Mouse (Mus musculus): ENCODE data around the gene Dlx1. TPM values are rescaled to one million over a fixed set of nuclear protein-coding genes. Genes with fewer than 3 reads are reported as not detected.
A peak's percentile ranks its signal among the peaks of the same experiment; 100 is the strongest.

The Dlx1 gene
- polyA plus RNA-seq, 1 experiment from 2014 or later: 13.6 TPM

DNA sequence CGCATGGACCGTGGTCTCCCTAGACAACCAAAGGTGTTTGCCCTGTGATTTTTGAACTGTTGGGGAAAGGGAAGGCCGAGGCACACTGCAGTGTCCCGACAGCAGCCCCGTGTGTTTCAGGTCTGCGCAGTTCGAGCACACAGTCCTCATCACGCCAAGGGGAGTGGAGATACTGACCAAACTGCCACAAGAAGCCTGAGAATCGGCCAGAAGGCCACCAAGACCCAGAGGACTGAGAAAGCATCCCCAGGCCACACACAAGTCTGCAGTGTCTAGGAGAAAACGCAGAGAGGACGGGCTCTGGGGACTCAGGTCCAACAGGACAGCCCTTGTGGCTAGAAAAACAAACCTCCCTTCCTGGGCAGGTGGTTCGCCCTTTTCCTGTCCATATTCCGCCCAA, 3.1 kb upstream of the Dlx1 start:
- peak; percentile 91 for DNase-seq (ENCODE audit: low spot score, missing footprints)
- H3K27ac ChIP-seq (ENCODE audit: low read depth, low read length): no peak overlapping the region
- no peak overlapping the region for H3K4me3 ChIP-seq (ENCODE audit: low read depth, low read length)
- no peak overlapping the region for H3K9ac ChIP-seq (ENCODE audit: low read length)
- no peak overlapping the region for H3K4me2 ChIP-seq
- H3K4me1 ChIP-seq (ENCODE audit: control insufficient read depth, insufficient read depth, low read length): peaks cover 8% of the 10 kb centered on the region
- 19% methylated on average over 13 of the region's 13 CpGs for WGBS
- no peak for ATAC-seq (ENCODE audit: low FRiP score)
- H3K36me3 ChIP-seq (ENCODE audit: control insufficient read depth, insufficient read depth, low read length): no peaks in the 10 kb centered on the region
- H3K9me3 ChIP-seq (ENCODE audit: control insufficient read depth, low read length): no peaks in the 10 kb centered on the region
- H3K27me3 ChIP-seq (ENCODE audit: control insufficient read depth, insufficient read depth, low read length): peaks cover 91% of the 10 kb centered on the region

DNA sequence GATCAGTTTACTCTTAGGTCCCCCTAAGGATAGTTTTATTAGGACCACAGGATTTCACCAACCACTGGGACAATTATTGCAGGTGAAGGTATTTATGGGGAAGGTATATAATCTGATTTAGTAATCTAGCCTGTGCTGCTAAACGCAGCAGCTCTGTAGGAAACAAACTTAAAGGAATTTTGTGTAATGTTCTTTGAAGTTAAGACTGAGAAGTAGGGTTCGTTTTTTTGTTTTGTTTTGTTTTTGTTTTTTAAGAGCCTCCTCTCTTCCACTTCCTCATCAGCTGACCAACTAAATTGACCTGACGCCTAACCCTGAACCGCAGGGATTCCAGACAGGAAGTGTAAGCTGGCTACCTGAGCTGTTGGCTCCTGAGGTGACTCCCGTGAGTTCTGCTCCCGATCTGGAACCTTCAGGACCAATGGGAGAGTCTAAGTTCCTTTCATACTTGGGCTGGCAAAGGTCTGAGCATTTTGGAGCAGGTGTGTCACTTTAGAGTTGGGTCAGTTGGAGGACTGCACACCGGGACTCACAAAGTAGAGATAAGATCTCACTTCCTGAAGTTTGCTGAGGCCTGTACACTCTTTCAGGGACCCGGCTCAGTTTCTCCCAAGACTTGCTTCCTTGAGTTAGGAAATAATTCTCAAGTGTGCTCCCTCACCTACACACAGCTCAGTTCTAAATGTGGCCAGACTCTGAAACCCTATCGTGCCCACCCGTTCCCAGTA, 1.2 kb upstream of the Dlx1 start:
- Histone ChIP-seq H3K36me3 (ENCODE audit: control insufficient read depth, insufficient read depth, low read length) (no peaks in the 10 kb centered on the region), H3K27me3 (ENCODE audit: control insufficient read depth, insufficient read depth, low read length) (peaks cover 95% of the 10 kb centered on the region), H3K9ac (ENCODE audit: low read length) (no peak overlapping the region), H3K9me3 (ENCODE audit: control insufficient read depth, low read length) (no peaks in the 10 kb centered on the region), H3K4me2 (no peak overlapping the region), H3K4me3 (ENCODE audit: low read depth, low read length) (no peak overlapping the region), H3K4me1 (ENCODE audit: control insufficient read depth, insufficient read depth, low read length) (peaks cover 8% of the 10 kb centered on the region), H3K27ac (ENCODE audit: low read depth, low read length) (no peak overlapping the region)
- DNase-seq (ENCODE audit: low spot score, missing footprints) (peak; percentile 91), ATAC-seq (ENCODE audit: low FRiP score) (no peak)
- whole genome bisulfite sequencing: 4% methylated on average over 10 of the region's 10 CpGs

DNA sequence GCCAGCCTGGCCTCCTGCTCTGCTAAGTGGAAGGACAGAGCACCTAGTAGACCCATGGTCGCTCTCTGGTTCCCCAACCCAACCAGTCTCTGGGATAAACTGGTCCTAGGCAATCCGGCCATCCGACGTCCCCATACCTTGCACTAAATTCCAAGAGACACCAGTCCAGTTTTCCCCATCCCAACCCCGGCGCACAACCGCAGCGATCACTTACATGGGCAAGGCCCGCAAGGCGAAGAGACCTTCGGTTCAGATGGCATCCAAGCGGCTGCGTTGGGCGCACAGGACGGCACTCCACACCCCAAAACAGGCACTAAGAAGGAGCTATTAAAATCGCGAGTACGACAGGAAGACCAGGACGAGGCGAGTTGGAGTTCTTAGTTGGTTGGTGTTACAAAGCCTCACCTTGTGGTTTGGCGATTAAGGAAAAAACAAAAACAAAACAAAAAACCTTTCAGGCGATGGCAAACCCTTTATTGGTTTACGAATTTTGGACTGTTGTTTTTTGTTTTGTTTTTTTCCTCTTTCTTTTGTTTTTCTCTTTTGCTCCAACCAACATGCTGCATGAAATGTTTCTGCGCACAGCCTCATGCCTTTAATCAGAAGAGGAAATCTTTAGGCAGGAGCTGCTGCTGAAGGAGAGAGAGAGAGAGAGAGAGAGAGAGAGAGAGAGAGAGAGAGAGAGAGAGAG, 445 bp upstream of the Dlx1 start:
- no peak overlapping the region for H3K4me2 ChIP-seq
- H3K9me3 ChIP-seq (ENCODE audit: control insufficient read depth, low read length): no peaks in the 10 kb centered on the region
- H3K4me1 ChIP-seq (ENCODE audit: control insufficient read depth, insufficient read depth, low read length): peaks cover 8% of the 10 kb centered on the region
- DNase-seq (ENCODE audit: low spot score, missing footprints) (peak; percentile 95), ATAC-seq (ENCODE audit: low FRiP score) (no peak)
- no peaks in the 10 kb centered on the region for H3K36me3 ChIP-seq (ENCODE audit: control insufficient read depth, insufficient read depth, low read length)
- no peak overlapping the region for H3K4me3 ChIP-seq (ENCODE audit: low read depth, low read length)
- no peak overlapping the region for H3K27ac ChIP-seq (ENCODE audit: low read depth, low read length)
- H3K9ac ChIP-seq (ENCODE audit: low read length): no peak overlapping the region
- peaks cover 98% of the 10 kb centered on the region for H3K27me3 ChIP-seq (ENCODE audit: control insufficient read depth, insufficient read depth, low read length)
- WGBS: 1% methylated on average over 24 of the region's 24 CpGs

DNA sequence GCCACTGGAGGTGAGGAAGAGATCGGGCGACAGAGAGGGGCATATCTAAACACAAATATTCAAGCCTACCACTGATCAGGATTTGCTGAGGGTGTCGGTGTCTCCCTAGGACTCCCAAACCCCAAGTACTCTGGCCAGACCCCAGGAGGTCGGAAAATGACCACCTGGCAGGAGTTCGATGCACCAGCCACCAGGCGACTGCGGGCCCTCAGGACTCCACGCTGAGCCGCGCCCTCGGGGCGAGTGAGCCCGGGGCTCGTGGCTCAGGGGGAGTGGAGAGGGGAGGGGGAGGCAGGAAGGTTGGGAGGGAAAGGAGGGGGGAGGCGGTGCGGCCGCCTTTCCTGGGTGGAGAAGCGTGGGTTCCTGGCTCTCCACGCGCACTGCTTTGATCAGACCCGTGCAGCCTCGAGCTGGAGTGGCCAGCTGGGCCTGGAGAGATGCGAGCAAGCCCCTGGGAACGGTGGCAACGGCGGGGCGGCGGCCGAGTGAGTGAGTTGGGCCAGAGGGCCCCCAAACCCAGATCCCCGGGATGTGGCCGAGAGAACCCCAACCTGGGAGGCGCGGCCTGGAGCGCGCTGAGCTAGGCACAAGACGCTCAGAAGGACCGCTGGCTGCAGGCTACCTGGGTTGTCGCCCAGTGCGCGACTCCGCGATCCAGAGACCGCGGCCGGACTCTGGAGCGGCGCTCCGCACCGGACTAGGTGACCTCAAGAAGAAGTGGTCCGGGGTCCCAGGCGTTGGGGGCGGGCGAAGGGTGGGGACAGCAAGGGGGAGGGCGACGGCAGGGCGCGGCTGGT, 999 bp downstream of the Dlx1 start:
- Histone ChIP-seq H3K27me3 (ENCODE audit: control insufficient read depth, insufficient read depth, low read length) (peaks cover 98% of the 10 kb centered on the region), H3K4me3 (ENCODE audit: low read depth, low read length) (peak overlapping the region; percentile 43), H3K4me1 (ENCODE audit: control insufficient read depth, insufficient read depth, low read length) (peaks cover 8% of the 10 kb centered on the region), H3K27ac (ENCODE audit: low read depth, low read length) (no peak overlapping the region; the same call in 1 of the 2 replicates), H3K9me3 (ENCODE audit: control insufficient read depth, low read length) (no peaks in the 10 kb centered on the region), H3K36me3 (ENCODE audit: control insufficient read depth, insufficient read depth, low read length) (no peaks in the 10 kb centered on the region), H3K9ac (ENCODE audit: low read length) (peak overlapping the region; percentile 36; the same call in 1 of the 2 replicates), H3K4me2 (peak overlapping the region; percentile 67)
- ATAC-seq (ENCODE audit: low FRiP score) (peak; percentile 59), DNase-seq (ENCODE audit: low spot score, missing footprints) (peak; percentile 97)
- under 1% methylated on average over 52 of the region's 57 CpGs for WGBS

DNA sequence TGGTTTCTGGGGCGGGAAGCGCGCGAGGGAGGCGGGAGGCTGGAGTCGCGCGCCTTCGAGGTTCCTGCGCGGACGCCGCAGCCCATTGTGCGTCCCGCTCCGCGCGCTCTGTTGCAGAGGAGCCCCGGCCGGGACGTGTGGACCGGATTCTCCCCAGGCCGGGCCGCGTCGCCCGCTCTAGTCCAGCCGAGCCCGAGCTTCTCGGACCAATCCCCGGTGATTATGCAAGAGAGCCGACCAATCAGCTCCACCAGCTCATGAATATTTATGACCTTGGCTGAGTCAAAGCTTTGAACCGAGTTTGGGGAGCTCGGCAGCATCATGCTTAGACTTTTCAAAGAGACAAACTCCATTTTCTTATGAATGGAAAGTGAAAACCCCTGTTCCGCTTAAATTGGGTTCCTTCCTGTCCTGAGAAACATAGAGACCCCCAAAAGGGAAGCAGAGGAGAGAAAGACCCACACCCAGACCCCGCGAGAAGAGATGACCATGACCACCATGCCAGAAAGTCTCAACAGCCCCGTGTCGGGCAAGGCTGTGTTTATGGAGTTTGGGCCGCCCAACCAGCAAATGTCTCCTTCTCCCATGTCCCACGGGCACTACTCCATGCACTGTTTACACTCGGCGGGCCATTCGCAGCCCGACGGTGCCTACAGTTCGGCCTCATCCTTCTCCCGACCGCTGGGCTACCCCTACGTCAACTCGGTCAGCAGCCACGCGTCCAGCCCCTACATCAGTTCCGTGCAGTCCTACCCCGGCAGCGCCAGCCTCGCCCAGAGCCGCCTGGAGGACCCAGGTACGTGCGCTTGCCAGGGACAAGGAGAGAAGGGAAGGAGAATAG, 1.8 kb downstream of the Dlx1 start:
- Histone ChIP-seq H3K36me3 (ENCODE audit: control insufficient read depth, insufficient read depth, low read length) (no peaks in the 10 kb centered on the region), H3K4me1 (ENCODE audit: control insufficient read depth, insufficient read depth, low read length) (peaks cover 8% of the 10 kb centered on the region), H3K27me3 (ENCODE audit: control insufficient read depth, insufficient read depth, low read length) (peaks cover 99% of the 10 kb centered on the region), H3K27ac (ENCODE audit: low read depth, low read length) (no peak overlapping the region; the same call in 1 of the 2 replicates), H3K4me2 (peak overlapping the region; percentile 67), H3K9me3 (ENCODE audit: control insufficient read depth, low read length) (no peaks in the 10 kb centered on the region), H3K4me3 (ENCODE audit: low read depth, low read length) (peak overlapping the region; percentile 43), H3K9ac (ENCODE audit: low read length) (peak overlapping the region; percentile 36; the same call in 1 of the 2 replicates)
- WGBS: under 1% methylated on average over 60 of the region's 60 CpGs
- peak; percentile 95 for DNase-seq (ENCODE audit: low spot score, missing footprints)
- ATAC-seq (ENCODE audit: low FRiP score): peak; percentile 93

DNA sequence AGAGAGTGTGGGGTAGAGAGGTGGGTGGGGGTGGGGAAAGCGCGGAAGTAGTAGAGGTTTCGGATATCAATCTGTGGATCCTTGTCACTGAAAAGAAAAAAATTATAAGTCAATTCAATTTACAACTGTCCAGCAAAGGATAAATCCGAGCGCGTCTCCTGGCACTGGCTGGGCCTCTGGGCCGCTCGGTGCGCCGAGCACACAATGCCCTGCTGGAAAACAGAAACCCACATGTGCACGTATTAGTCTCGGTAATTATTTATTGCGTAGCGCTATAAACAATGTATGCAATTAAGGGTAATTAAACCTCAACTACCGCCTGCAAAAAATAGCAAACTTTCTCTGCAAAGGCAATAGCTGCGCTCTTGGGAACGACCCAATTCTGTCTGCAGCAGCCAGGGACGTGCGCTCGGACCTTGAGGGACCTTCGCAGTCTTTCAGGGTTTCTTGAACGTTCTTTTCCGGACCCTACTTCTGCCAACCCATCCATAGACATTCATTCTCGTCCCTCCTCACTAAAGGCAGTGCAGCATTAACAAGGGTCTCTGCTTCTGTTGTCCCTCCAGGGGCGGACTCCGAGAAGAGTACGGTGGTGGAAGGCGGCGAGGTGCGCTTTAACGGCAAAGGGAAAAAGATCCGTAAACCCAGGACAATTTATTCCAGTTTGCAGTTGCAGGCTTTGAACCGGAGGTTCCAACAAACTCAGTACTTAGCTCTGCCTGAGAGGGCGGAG, 2.6 kb downstream of the Dlx1 start:
- Histone ChIP-seq H3K27me3 (ENCODE audit: control insufficient read depth, insufficient read depth, low read length) (peaks cover 97% of the 10 kb centered on the region), H3K27ac (ENCODE audit: low read depth, low read length) (no peak overlapping the region), H3K4me2 (peak overlapping the region; percentile 67; the same call in 1 of the 2 replicates), H3K9ac (ENCODE audit: low read length) (no peak overlapping the region), H3K4me1 (ENCODE audit: control insufficient read depth, insufficient read depth, low read length) (peaks cover 8% of the 10 kb centered on the region), H3K4me3 (ENCODE audit: low read depth, low read length) (peak overlapping the region; percentile 43), H3K36me3 (ENCODE audit: control insufficient read depth, insufficient read depth, low read length) (no peaks in the 10 kb centered on the region), H3K9me3 (ENCODE audit: control insufficient read depth, low read length) (no peaks in the 10 kb centered on the region)
- ATAC-seq (ENCODE audit: low FRiP score) (no peak), DNase-seq (ENCODE audit: low spot score, missing footprints) (no peak)
- WGBS: 1% methylated on average over 34 of the region's 34 CpGs

DNA sequence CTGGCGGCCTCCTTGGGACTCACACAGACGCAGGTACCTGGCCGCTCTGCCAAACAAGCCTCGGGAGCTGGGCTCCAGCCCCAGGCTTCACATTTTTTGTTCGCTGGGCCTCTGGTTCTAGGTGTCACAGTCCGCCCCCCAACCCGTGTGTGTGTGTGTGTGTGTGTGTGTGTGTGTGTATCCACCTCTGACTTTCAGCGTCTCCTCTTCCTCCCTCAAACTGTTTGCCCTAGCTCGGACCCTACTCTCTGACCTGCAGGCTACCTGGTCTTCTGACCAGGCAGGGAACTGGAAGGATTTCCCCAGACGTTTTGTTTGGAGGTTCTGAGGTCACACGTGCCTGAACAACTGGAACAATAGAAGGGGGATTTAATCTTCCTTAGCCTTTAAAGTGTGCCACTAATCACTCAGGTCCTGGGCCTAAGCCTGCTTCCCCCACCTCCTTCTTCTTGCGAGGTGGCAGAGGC, 3.2 kb downstream of the Dlx1 start:
- H3K4me2 ChIP-seq: no peak overlapping the region
- DNase-seq (ENCODE audit: low spot score, missing footprints): peak; percentile 95

More for the DNA sequence above, 3.2 kb downstream of the Dlx1 start:
- no peak overlapping the region for H3K9ac ChIP-seq (ENCODE audit: low read length)
- no peak for ATAC-seq (ENCODE audit: low FRiP score)
- 0 out of 2 replicates have a peak overlapping the region, but pooled peaks have one; percentile 2 for H3K4me3 ChIP-seq (ENCODE audit: low read depth, low read length)
- no peaks in the 10 kb centered on the region for H3K9me3 ChIP-seq (ENCODE audit: control insufficient read depth, low read length)
- H3K4me1 ChIP-seq (ENCODE audit: control insufficient read depth, insufficient read depth, low read length): peaks cover 8% of the 10 kb centered on the region
- H3K27ac ChIP-seq (ENCODE audit: low read depth, low read length): no peak overlapping the region
- peaks cover 96% of the 10 kb centered on the region for H3K27me3 ChIP-seq (ENCODE audit: control insufficient read depth, insufficient read depth, low read length)
- no peaks in the 10 kb centered on the region for H3K36me3 ChIP-seq (ENCODE audit: control insufficient read depth, insufficient read depth, low read length)
- under 1% methylated on average over 12 of the region's 12 CpGs for WGBS

Data from midbrain, embryonic 11.5 days (tissue).